Mouse (Mus musculus) forebrain, postnatal 0 days (tissue): ENCODE measurements at regions not wholly inside any gene's neighbourhood (a gene's known extent, or its start where the extent isn't known, plus 50 kb on each side); places are given as distances from the start of the nearest gene placed in this dataset.

Experiments
- ATAC-seq: fragments of 200-750 bp; cut with Nextera tagmentation; 2 replicates; pipeline ENCODE4 v1.8.0; 2017; ENCODE audit warnings: mild to moderate bottlenecking, moderate library complexity
- DNase-seq: peaks from one replicate; pipeline ENCODE4 v3.0.0-alpha.2; 2015
- H3K27ac ChIP-seq: fragments of 300-500 bp; sonication (generic); 2 replicates; pipeline ENCODE4 v1.5.1; 2014; ENCODE audit warnings: low read depth, mild to moderate bottlenecking, antibody characterized with exemption, low read length, moderate library complexity, mixed read lengths
- H3K27me3 ChIP-seq: fragments of 300-500 bp; sonication (generic); 2 replicates; pipeline ENCODE4 v1.6.1; 2014; ENCODE audit warnings: mild to moderate bottlenecking, low read length, mixed read lengths; ENCODE audit not compliant: insufficient read depth
- H3K36me3 ChIP-seq: fragments of 300-500 bp; sonication (generic); 2 replicates; pipeline ENCODE4 v1.6.1; 2014; ENCODE audit warnings: mild to moderate bottlenecking, moderate library complexity; ENCODE audit not compliant: insufficient read depth
- H3K4me1 ChIP-seq: fragments of 300-500 bp; sonication (generic); 2 replicates; pipeline ENCODE4 v1.6.1; 2014; ENCODE audit warnings: antibody characterized with exemption; ENCODE audit not compliant: insufficient read depth
- H3K4me2 ChIP-seq: fragments of 300-500 bp; sonication (generic); 2 replicates; pipeline ENCODE4 v1.6.1; 2014; ENCODE audit warnings: low read depth, mild to moderate bottlenecking, moderate library complexity
- H3K4me3 ChIP-seq: fragments of 300-500 bp; sonication (generic); 2 replicates; pipeline ENCODE4 v1.5.1; 2014; ENCODE audit warnings: low read depth, low read length, mixed read lengths
- H3K9ac ChIP-seq: fragments of 300-500 bp; sonication (generic); 2 replicates; pipeline ENCODE4 v1.6.1; 2014; ENCODE audit warnings: mild to moderate bottlenecking
- H3K9me3 ChIP-seq: fragments of 300-500 bp; sonication (generic); 2 replicates; pipeline ENCODE4 v1.6.1; 2016; ENCODE audit warnings: low read length
- CTCF ChIP-seq: sonication (generic); IDR thresholded peaks from 2 replicates; pipeline ENCODE4 v1.5.1; 2016; ENCODE audit warnings: antibody characterized with exemption, control low read depth, low read depth
- WGBS: fragments of 180-500 bp; shearing (Covaris S2); extraction: QIAGEN DNeasy Blood & Tissue Kit; methylation state at CpG from one replicate; pipeline ENCODE4 v1.1.7; 2014; 5-methylcytosine and 5-hydroxymethylcytosine counted together

DNA sequence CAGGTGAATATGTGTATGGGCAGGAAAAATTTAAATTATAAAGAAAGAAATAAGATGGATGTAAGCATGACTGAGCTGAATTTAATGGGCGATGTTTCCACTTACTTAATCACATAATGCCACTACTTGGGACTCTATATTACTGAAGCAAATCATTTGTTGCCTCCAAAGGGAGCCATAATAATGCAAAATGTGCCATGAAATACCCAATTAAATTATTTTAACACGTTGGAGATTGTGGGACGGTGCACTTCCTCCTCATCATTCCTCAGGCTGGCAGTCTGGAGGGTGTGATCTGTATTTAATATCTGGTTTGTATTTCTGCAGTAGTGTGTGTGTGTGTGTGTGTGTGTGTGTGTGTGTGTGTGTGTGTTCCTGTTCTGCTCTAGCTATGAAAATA, 188.2 kb downstream of the Ppp4r2 start:
- WGBS: 53% methylated on average over 3 of the region's 3 CpGs
- no peak for DNase-seq
- Histone ChIP-seq H3K9ac (no peak overlapping the region), H3K36me3 (no peaks in the 10 kb centered on the region), H3K27me3 (no peaks in the 10 kb centered on the region), H3K27ac (no peak overlapping the region), H3K4me1 (no peaks in the 10 kb centered on the region), H3K4me3 (no peak overlapping the region), H3K4me2 (no peak overlapping the region), H3K9me3 (no peaks in the 10 kb centered on the region)
- ATAC-seq: no peak
- no peak for TF ChIP-seq CTCF

- no peaks in the 10 kb centered on the region for H3K27me3 ChIP-seq
- TF ChIP-seq CTCF: no peak
- H3K9me3 ChIP-seq: no peaks in the 10 kb centered on the region
- H3K4me2 ChIP-seq: no peak overlapping the region
- ATAC-seq: no peak
- no peaks in the 10 kb centered on the region for H3K36me3 ChIP-seq
- no peaks in the 10 kb centered on the region for H3K4me1 ChIP-seq
- DNase-seq: no peak
- H3K9ac ChIP-seq: no peak overlapping the region
- no peak overlapping the region for H3K27ac ChIP-seq
- 92% methylated on average over 4 of the region's 4 CpGs for WGBS
- no peak overlapping the region for H3K4me3 ChIP-seq
These were observed 192.4 kb downstream of the Ppp4r2 start for GRCm38 (mm10) chr6:101025816-101026215.

GRCm38 (mm10) chr6:101027462-101027861, 194.0 kb downstream of the Ppp4r2 start:
- Histone ChIP-seq H3K36me3 (no peaks in the 10 kb centered on the region), H3K27me3 (no peaks in the 10 kb centered on the region), H3K9me3 (no peaks in the 10 kb centered on the region), H3K27ac (no peak overlapping the region), H3K4me3 (no peak overlapping the region), H3K4me2 (no peak overlapping the region), H3K4me1 (no peaks in the 10 kb centered on the region), H3K9ac (no peak overlapping the region)
- no peak for TF ChIP-seq CTCF
- 71% methylated on average over 10 of the region's 10 CpGs for WGBS
- no peak for ATAC-seq
- DNase-seq: no peak

GRCm38 (mm10) chr6:101029436-101029835, 196.0 kb downstream of the Ppp4r2 start:
- Histone ChIP-seq H3K4me1 (no peaks in the 10 kb centered on the region), H3K9me3 (no peaks in the 10 kb centered on the region), H3K27me3 (no peaks in the 10 kb centered on the region), H3K36me3 (no peaks in the 10 kb centered on the region), H3K4me3 (no peak overlapping the region), H3K4me2 (no peak overlapping the region), H3K27ac (no peak overlapping the region), H3K9ac (no peak overlapping the region)
- 42% methylated on average over 3 of the region's 3 CpGs for WGBS
- ATAC-seq (no peak), DNase-seq (no peak)
- TF ChIP-seq CTCF: no peak

DNA sequence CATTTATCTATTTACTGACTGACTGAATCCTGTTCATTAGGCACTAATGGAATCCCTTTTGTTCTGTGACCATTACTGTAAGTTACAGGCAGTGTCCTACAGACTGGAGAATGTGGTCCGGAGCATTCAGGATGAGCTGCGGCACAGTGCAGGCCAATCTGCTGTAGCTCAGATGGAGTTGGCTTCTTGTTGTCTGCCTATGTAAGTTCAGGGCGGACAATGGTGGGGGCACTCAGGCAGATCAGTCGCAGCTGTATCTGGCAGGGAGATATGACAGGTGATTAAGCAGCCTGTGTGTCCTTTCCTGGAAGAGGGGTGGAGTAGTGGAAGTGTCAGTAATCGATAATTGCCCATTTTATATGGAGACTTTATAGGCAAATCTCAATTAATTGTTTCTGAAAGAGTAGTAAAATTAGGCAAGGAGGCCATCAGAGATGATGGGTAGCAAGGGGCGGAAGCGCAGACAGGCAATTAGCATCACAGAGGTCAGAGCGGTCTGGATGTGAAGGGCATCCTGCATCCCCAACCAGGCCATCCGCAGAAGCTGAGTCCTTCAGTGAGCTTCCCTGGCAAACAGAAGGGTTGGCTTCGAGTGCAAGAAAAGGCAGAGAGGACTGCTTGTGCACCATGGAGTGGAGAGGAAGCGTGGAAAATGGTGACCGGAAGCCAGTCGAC, 197.2 kb downstream of the Ppp4r2 start:
- TF ChIP-seq CTCF: no peak
- DNase-seq (no peak), ATAC-seq (no peak)
- no peak overlapping the region for H3K4me3 ChIP-seq
- no peaks in the 10 kb centered on the region for H3K4me1 ChIP-seq
- H3K9me3 ChIP-seq: no peaks in the 10 kb centered on the region
- H3K36me3 ChIP-seq: no peaks in the 10 kb centered on the region
- no peak overlapping the region for H3K27ac ChIP-seq
- no peak overlapping the region for H3K9ac ChIP-seq
- H3K27me3 ChIP-seq: no peaks in the 10 kb centered on the region
- 85% methylated on average over 13 of the region's 13 CpGs for WGBS
- H3K4me2 ChIP-seq: no peak overlapping the region

DNA sequence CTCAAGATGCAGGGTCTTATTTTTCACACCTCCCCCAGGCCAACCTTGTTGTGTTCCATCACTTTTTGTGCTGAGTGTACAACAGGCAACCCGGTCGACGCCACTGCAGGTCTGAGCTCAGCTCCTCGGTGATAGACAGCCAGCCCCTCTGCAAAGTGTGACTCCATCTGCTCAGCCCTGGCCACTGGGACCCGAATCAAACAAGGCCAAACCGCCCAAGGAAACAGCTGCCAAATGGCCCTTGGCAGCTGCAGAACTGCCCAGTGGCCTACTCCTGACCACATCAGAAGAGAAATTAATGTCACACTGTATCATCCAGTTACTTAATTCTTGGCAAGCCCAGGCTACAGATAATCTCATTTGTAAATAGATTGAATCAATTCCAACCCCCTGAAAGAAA, 213.3 kb downstream of the Ppp4r2 start:
- ATAC-seq: peak; percentile 40; the same call in 1 of the 2 replicates
- WGBS: 39% methylated on average over 6 of the region's 6 CpGs
- peak; percentile 17 for DNase-seq
- Histone ChIP-seq H3K36me3 (no peaks in the 10 kb centered on the region), H3K4me3 (no peak overlapping the region), H3K27ac (no peak overlapping the region), H3K4me1 (no peaks in the 10 kb centered on the region), H3K9ac (no peak overlapping the region), H3K27me3 (no peaks in the 10 kb centered on the region), H3K9me3 (no peaks in the 10 kb centered on the region), H3K4me2 (no peak overlapping the region)
- TF ChIP-seq CTCF: no peak

- H3K27me3 ChIP-seq: no peaks in the 10 kb centered on the region
- no peaks in the 10 kb centered on the region for H3K4me1 ChIP-seq
- H3K4me2 ChIP-seq: no peak overlapping the region
- DNase-seq: no peak
- no peaks in the 10 kb centered on the region for H3K9me3 ChIP-seq
- no peak for TF ChIP-seq CTCF
- WGBS: 45% methylated on average over 10 of the region's 10 CpGs
- no peak overlapping the region for H3K27ac ChIP-seq
- ATAC-seq: no peak
- no peak overlapping the region for H3K9ac ChIP-seq
- no peaks in the 10 kb centered on the region for H3K36me3 ChIP-seq
- no peak overlapping the region for H3K4me3 ChIP-seq
These were observed 213.8 kb downstream of the Ppp4r2 start for GRCm38 (mm10) chr6:101047195-101047594.
